Mouse (Mus musculus): ENCODE results near the gene Sh3glb1.

Gene Sh3glb1

GRCm38 (mm10) chr3:144714606-144715005 lies 5.5 kb downstream of the Sh3glb1 start:
- DNase-seq = no peak

GRCm38 (mm10) chr3:144714126-144714525 lies 6.0 kb downstream of the Sh3glb1 start:
- no peak for DNase-seq

- no peak for DNase-seq
These were observed 8.4 kb downstream of the Sh3glb1 start for GRCm38 (mm10) chr3:144711607-144712206.

- DNase-seq = no peak
These were observed 11.5 kb downstream of the Sh3glb1 start for GRCm38 (mm10) chr3:144708612-144709011.

GRCm38 (mm10) chr3:144703959-144704358 lies 16.2 kb downstream of the Sh3glb1 start:
- peak; percentile 21 to 36 for DNase-seq

GRCm38 (mm10) chr3:144698790-144699433 lies 21.2 kb downstream of the Sh3glb1 start:
- no peak for DNase-seq

GRCm38 (mm10) chr3:144697942-144698341 lies 22.2 kb downstream of the Sh3glb1 start:
- DNase-seq = no peak

GRCm38 (mm10) chr3:144697154-144697553 lies 23.0 kb downstream of the Sh3glb1 start:
- DNase-seq = no peak

- DNase-seq = no peak
These were observed 25.2 kb downstream of the Sh3glb1 start for GRCm38 (mm10) chr3:144694941-144695340.

- no peak for DNase-seq
These were observed 26.1 kb downstream of the Sh3glb1 start for GRCm38 (mm10) chr3:144694040-144694439.

- DNase-seq = peak; percentile 32 to 40
These were observed 28.1 kb downstream of the Sh3glb1 start for GRCm38 (mm10) chr3:144692052-144692451.

- DNase-seq = no peak
These were observed 30.9 kb downstream of the Sh3glb1 start for GRCm38 (mm10) chr3:144689236-144689635.

- no peak for DNase-seq
These were observed 31.9 kb downstream of the Sh3glb1 start for GRCm38 (mm10) chr3:144688284-144688683.

- no peak for DNase-seq
These were observed 32.5 kb downstream of the Sh3glb1 start for GRCm38 (mm10) chr3:144687618-144688017.

- no peak for DNase-seq
These were observed 34.0 kb downstream of the Sh3glb1 start for GRCm38 (mm10) chr3:144686146-144686545.

GRCm38 (mm10) chr3:144683136-144683814 lies 36.9 kb downstream of the Sh3glb1 start:
- DNase-seq = no peak

- DNase-seq = no peak
These were observed 38.6 kb downstream of the Sh3glb1 start for GRCm38 (mm10) chr3:144681542-144681941.

- no peak for DNase-seq
These were observed 40.4 kb downstream of the Sh3glb1 start for GRCm38 (mm10) chr3:144679701-144680159.

GRCm38 (mm10) chr3:144679137-144679536 lies 41.0 kb downstream of the Sh3glb1 start:
- DNase-seq = no peak

- no peak for DNase-seq
These were observed 42.4 kb downstream of the Sh3glb1 start for GRCm38 (mm10) chr3:144677751-144678150.

- DNase-seq = no peak
These were observed 43.9 kb downstream of the Sh3glb1 start for GRCm38 (mm10) chr3:144676249-144676648.

GRCm38 (mm10) chr3:144672016-144672415 lies 48.1 kb downstream of the Sh3glb1 start:
- no peak for DNase-seq

GRCm38 (mm10) chr3:144669944-144670874 lies 49.9 kb downstream of the Sh3glb1 start:
- DNase-seq = no peak

Measured in B cell, adult 2 months (primary cell).